Mouse (Mus musculus): Measurements from ENCODE around the gene Rfx8.
"Not testable (repeated sequence)": the region's sequence is repeated elsewhere in the genome, so short reads cannot be mapped to it uniquely, and the experiment has no call there.

GRCm38 (mm10) chr1:39654901-39655300 is 65.9 kb downstream of the Rfx8 start:
- not testable (repeated sequence) for TF ChIP-seq CTCF, POLR2A (IDR thresholded peaks at IDR 0.05; ENCODE audit: extremely low read depth, insufficient read depth, low read length)
